Mouse (Mus musculus) left cerebral cortex, postnatal 36 days (tissue): ENCODE measurements around the gene Sirt2. TPM values are rescaled to one million over a fixed set of nuclear protein-coding genes. Genes with fewer than 3 reads are reported as not detected.

Experiments used
- DNase-seq, 2 experiments: peaks; one replicate each; pipeline ENCODE4 v3.0.0; 2021 to 2022; ENCODE audit warnings: low spot score in 2 of 2, mixed read lengths in 1 of 2
- intact Hi-C: fragments of 180-260 bp; cut with DNase I; formaldehyde crosslinking; loops from one replicate; pipeline ENCODE4 v1.15.1; 2025
- total RNA-seq, 2 experiments: library from RNA; stranded (reverse); gene quantifications; 2 replicates each; pipeline ENCODE4 v1.2.3; 2021

Gene Sirt2
- total RNA-seq, 2 experiments from 2014 or later: 142 to 169 TPM

DNA sequence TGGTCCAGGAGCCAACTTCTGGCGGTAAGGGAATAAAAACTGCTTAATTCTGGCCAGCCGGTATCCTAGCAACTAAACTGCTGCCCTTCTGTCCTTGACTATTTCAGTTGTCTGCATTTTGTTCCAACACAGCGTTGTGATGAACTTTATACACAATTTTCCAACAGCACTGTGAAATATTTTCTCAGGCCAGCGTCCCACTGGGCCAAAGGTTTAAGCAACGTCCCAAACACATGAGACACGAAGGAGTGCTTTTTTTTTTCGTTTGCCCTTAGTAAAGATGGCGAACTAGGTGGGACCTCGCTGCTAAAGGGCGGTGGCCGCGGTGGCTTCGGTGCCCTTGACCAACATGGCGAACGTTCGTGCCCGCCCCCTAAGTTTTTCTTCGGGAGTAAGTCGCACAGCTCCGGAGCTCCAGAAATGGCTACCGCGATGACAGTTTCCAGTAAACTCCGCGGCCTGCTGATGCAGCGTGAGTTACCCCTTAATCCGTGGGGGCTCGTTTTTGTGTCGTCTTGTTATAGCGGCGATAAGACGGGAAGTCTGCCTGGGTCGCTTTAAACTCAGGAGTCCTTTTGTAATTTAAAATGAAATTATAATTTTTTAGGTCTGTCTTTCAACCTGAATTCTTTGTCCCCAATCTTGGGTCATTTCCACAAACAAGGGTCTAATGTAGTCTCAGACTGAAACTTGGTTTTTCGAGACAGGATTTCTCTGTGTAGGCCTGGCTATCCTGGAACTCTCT, 58.6 kb downstream of the Sirt2 start, which contains the start of gene Ech1:
TSS of gene Ech1 (plus strand) at position 277 of the 745 bp plus-strand sequence.
- intact Hi-C loops: loop anchor here (2.0 kb wide), 1 partner anchor 14 kb away; no protein-coding TSS in a partner anchor
- DNase-seq: peak; percentile 84 to 88

DNA sequence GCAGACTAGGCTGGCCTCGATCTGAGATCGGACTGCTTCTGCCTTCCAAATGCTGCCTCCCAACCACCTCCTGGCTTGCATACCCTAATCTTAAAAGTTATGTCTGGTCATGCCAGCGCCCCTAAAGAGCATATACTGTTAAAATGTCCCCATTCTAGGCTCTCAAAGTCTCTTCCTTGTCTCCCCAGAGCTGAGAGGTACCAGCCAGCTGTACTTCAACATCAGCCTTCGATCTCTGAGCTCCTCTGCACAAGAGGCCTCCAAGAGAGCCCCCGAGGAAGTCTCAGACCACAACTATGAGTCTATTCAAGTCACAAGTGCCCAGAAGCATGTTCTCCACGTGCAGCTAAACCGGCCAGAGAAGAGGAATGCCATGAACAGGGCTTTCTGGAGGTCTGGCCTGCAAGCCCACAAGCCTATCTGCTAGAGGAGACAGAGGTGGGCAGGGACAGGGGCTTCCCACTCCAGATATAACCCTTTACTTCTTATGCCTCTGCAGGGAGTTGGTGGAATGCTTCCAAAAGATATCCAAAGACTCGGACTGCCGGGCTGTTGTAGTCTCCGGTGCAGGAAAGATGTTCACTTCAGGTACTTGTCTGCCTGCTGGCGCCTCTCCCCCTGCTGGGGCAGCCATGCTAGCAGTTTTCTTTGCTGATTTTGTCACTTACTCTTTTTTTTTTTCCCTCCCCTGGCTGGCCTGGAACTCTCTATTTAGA, 59.3 kb downstream of the Sirt2 start:
- intact Hi-C loops: loop anchor here (2.0 kb wide), 3 partner anchors 15 to 41 kb away; no protein-coding TSS in a partner anchor
- DNase-seq: no peak

- intact Hi-C loops: loop anchor here (2.0 kb wide), 2 partner anchors 14 to 40 kb away; no protein-coding TSS in a partner anchor
- no peak for DNase-seq
Measured at GRCm38 (mm10) chr7:28826402-28826772, 59.9 kb downstream of the Sirt2 start.

DNA sequence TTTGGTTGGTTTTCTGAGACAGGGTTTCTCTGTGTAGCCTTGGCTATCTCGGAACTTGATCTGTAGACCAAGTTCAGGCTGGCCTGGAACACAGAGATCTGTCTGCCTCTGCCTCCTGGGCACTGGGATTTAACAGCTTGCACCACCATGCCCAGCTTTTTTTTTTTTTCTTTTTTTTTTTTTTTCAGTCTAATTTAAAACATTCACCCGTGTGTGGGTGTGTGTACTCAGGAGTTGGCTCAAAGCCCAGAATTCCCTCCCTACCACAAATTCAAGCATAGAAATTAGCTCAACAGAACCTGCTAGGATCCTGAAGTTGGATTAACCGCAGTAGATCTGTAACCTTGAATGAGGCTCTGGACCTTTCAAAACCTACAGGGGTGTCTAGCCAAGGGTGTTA, 60.8 kb downstream of the Sirt2 start:
- intact Hi-C loops: loop anchor here (2.0 kb wide), 2 partner anchors 13 to 39 kb away; no protein-coding TSS in a partner anchor

DNA sequence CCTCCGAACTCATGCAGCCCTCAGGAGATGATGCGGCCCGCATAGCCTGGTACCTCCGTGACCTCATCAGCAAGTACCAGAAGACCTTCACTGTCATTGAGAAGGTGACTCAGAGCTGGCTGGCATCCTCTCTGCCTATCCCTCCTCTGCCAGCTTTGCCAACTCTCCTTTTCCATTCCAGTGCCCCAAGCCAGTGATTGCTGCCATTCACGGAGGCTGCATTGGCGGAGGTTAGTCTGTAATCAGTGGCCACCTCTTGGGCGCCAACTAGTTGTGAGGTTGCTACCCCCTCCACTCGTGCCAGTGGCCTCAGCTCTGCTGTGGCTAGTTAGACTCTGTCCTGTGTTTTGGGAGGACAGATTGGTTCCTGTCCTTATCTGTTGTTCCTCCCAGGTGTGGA, 63.3 kb downstream of the Sirt2 start:
- no peak for DNase-seq
- intact Hi-C loops: no loop called here

More for the DNA sequence above, 60.8 kb downstream of the Sirt2 start:
- peak; percentile 33 to 61 for DNase-seq

GRCm38 (mm10) chr7:28830981-28831380, 64.4 kb downstream of the Sirt2 start:
- intact Hi-C loops: no loop called here
- DNase-seq: no peak

- intact Hi-C loops: no loop called here
Measured at GRCm38 (mm10) chr7:28831411-28832125, 65.0 kb downstream of the Sirt2 start.

GRCm38 (mm10) chr7:28832137-28832536, 65.6 kb downstream of the Sirt2 start:
- intact Hi-C loops: no loop called here

More at GRCm38 (mm10) chr7:28831411-28832125, 65.0 kb downstream of the Sirt2 start:
- DNase-seq: peak in 1 of 2 experiments; percentile 2

GRCm38 (mm10) chr7:28833723-28834347, 67.3 kb downstream of the Sirt2 start, which contains the start of gene Lgals4:
TSS of gene Lgals4 (plus strand) at chr7:28833854.
- DNase-seq: no peak
- intact Hi-C loops: no loop called here

More at GRCm38 (mm10) chr7:28832137-28832536, 65.6 kb downstream of the Sirt2 start:
- no peak for DNase-seq

DNA sequence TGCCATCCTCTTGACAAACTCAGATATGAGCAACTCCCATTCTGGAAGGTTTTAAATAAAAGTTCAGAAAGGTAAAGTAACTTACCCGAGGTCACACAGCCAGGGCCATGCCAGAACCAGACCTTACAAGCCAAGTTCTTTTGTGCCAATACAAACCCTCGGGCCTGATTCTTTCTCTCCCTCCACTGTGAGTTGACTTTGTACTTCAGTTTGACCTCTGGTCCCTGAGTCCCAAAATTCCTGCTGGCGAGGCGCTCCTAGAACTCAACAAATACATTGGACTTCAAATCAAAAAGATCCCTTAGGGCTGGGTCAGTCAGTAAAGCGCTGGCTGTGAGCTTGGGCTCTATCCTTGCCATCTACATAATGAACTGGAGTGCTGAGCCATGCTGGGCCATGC, 70.4 kb downstream of the Sirt2 start:
- DNase-seq: no peak
- intact Hi-C loops: no loop called here

Other genes with a start within 250 kb of the Sirt2 start
- gene Ifnl3, start 243.9 kb upstream of the Sirt2 start, total RNA-seq: not detected
- not detected for gene Sycn, start 225.8 kb upstream of the Sirt2 start, total RNA-seq
- under 1 TPM; 0.27 to 0.52 TPM for gene Nccrp1, start 219.5 kb upstream of the Sirt2 start, total RNA-seq
- 10 to 100 TPM; 68.7 to 68.8 TPM for gene Samd4b, start 168.6 kb upstream of the Sirt2 start, total RNA-seq
- gene Pak4, start 168.6 kb upstream of the Sirt2 start, total RNA-seq: 10 to 100 TPM in 1 of 2 experiments, 1 to 10 TPM in 1; 9.0 to 10.4 TPM
- 1 to 10 TPM in 1 of 2 experiments, under 1 TPM in 1; 0.99 to 1.5 TPM for gene Acp7, start 135.4 kb upstream of the Sirt2 start, total RNA-seq
- 10 to 100 TPM; 23.3 to 25.0 TPM for gene Fbxo27, start 73.9 kb upstream of the Sirt2 start, total RNA-seq
- 1 to 10 TPM; 2.0 TPM for gene Fbxo17, start 49.9 kb upstream of the Sirt2 start, total RNA-seq
- 10 to 100 TPM; 66.5 to 70.2 TPM for gene Mrps12, start 24.9 kb upstream of the Sirt2 start, total RNA-seq
- 10 to 100 TPM; 14.9 to 15.1 TPM for gene Sars2, start 24.7 kb upstream of the Sirt2 start, total RNA-seq
- 1 to 10 TPM; 1.3 to 2.6 TPM for gene Ccer2, start 10.6 kb upstream of the Sirt2 start, total RNA-seq
- 10 to 100 TPM; 34.7 to 38.9 TPM for gene Nfkbib, start 777 bp downstream of the Sirt2 start, total RNA-seq
- 1 to 10 TPM; 2.3 to 3.1 TPM for gene Rinl, start 22.2 kb downstream of the Sirt2 start, total RNA-seq
- gene Hnrnpl, start 41.8 kb downstream of the Sirt2 start, total RNA-seq: 100 to 1,000 TPM; 414 to 415 TPM
- gene Ech1, start 58.5 kb downstream of the Sirt2 start, total RNA-seq: 10 to 100 TPM; 45.0 to 47.8 TPM
- 1 to 10 TPM; 1.2 to 5.0 TPM for gene Lgals4, start 67.1 kb downstream of the Sirt2 start, total RNA-seq
- not detected for gene Lgals7, start 97.1 kb downstream of the Sirt2 start, total RNA-seq
- 1 to 10 TPM in 1 of 2 experiments, under 1 TPM in 1; 0.72 to 1.4 TPM for gene Capn12, start 114.7 kb downstream of the Sirt2 start, total RNA-seq
- 100 to 1,000 TPM; 180 to 203 TPM for gene Actn4, start 195.6 kb downstream of the Sirt2 start, total RNA-seq
- gene Eif3k, start 215.1 kb downstream of the Sirt2 start, total RNA-seq: 100 to 1,000 TPM; 169 to 194 TPM
- 1 to 10 TPM; 1.6 to 1.9 TPM for gene Map4k1, start 215.3 kb downstream of the Sirt2 start, total RNA-seq